Mouse (Mus musculus): Measurements from ENCODE around the gene Pnkd. TPM values are rescaled to one million over a fixed set of nuclear protein-coding genes. Genes with fewer than 3 reads are reported as not detected.

Gene Pnkd
- polyA plus RNA-seq, 1 experiment from 2014 or later, result 149 TPM

DNA sequence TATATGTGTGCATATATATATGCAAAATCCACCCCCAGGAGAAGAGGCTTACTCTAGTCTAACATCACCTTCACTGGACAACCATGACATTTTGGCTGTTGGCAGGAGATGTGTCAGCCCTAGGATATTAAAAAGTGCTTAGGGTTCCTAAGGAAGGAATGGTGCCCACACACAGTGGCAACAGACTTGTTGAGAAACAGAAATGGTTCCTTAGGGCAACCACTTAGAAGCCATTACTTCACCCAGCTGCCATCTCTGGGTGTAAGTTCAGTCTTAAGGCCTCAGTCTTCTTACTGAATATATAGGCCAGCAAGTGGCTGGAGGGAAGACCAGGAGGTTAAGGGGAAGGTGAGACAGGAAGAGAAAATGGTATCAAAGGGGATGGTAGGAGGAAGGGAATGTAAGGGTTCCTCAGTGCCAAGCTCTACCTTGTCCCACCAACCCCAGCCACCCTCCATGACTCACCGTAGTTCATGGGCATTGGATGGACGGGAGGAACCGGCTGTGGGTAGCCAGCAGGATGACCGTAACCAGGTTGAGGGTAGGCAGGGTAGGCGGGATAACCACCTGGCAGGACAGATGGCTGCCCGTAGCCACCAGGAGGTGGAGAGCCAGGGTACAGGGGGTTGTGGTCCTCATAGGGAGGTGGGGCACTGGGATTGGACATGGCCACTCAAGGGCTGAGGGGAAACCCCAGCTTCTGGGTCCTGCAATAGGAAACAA lies 10.2 kb downstream of the Pnkd start:
- peak overlapping the region; percentile 43 for H3K4me2 ChIP-seq (replicated peaks; ENCODE audit: low read depth, low read length)
- H3K36me3 ChIP-seq (ENCODE audit: insufficient read depth, low read length), result peaks cover 36% of the 10 kb centered on the region
- H3K4me3 ChIP-seq (ENCODE audit: low read length), result no peak overlapping the region
- H3K27me3 ChIP-seq (ENCODE audit: insufficient read depth, low read length), result no peaks in the 10 kb centered on the region
- peak overlapping the region; percentile 98 for H3K27ac ChIP-seq (ENCODE audit: low read length)
- peak overlapping the region; percentile 62 for H3K9ac ChIP-seq (replicated peaks; ENCODE audit: low read length)
- WGBS, result 81% methylated on average over 6 of the region's 6 CpGs
- H3K9me3 ChIP-seq (ENCODE audit: low read length), result no peaks in the 10 kb centered on the region
- H3K4me1 ChIP-seq (ENCODE audit: insufficient read depth, low read length), result peaks cover 45% of the 10 kb centered on the region
- ATAC-seq (ENCODE audit: low FRiP score, low TSS enrichment), result no peak

DNA sequence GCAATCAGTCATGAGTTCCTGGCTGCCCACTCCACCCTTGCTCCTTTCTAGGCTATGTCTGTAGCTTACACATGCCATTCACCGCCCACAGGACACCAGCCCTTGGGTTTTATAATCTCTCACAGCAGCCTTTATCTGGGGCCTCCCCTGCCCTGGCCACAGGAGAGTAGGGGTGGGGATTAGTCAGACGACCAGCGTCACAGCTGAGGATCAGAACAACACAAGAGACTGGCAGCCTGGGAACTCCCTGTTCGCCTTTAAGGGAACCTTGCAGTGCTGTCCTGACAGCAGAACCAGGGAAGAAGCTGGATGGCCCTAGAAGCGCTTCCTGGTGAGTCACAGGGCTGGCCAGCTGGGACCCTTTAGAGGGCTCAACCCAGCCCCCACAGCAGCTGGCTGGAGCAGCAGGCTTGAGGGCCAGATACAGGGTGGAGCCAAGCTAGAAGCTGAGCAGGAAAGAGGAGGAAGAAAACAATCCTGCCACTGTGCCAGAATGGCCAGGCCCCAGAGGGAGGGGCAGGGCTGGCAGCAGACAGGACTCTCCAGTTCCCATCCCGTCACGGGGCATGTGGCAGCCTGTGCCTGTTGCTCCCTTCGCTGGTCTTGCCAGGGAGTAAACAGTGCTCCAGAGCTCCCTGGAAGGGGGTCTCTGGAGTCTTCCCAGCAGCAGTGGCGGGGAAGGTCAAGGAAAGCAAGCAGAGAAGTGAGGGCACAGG lies 10.9 kb downstream of the Pnkd start:
- Histone ChIP-seq H3K9me3 (ENCODE audit: low read length) (no peaks in the 10 kb centered on the region), H3K9ac (replicated peaks; ENCODE audit: low read length) (peak overlapping the region; percentile 62), H3K4me3 (ENCODE audit: low read length) (peak overlapping the region; percentile 14), H3K4me1 (ENCODE audit: insufficient read depth, low read length) (peaks cover 45% of the 10 kb centered on the region), H3K27me3 (ENCODE audit: insufficient read depth, low read length) (no peaks in the 10 kb centered on the region), H3K36me3 (ENCODE audit: insufficient read depth, low read length) (peaks cover 28% of the 10 kb centered on the region), H3K27ac (ENCODE audit: low read length) (peak overlapping the region; percentile 98), H3K4me2 (replicated peaks; ENCODE audit: low read depth, low read length) (peak overlapping the region; percentile 43)
- WGBS, result 4% methylated on average over 9 of the region's 9 CpGs
- peak; percentile 91 for ATAC-seq (ENCODE audit: low FRiP score, low TSS enrichment)

DNA sequence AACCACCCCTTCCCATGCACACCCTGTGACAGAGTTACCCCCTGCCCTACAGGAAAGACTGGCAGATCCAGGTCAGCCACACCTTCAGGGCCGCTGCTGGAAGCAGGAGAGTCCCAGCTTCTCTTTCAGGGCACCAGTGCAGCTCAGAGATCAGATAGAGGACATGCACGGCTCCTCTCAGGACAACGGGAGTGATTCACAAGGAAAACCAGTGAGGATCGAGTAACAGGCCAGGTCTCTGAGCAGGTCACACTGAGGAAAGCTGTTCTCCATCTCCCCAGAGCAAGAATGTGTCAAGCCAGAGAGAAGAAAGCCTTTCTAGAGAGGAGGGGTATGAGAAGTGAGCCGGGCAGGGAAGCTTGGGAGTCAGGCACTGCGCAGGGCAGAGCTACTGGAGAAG lies 11.7 kb downstream of the Pnkd start:
- H3K9ac ChIP-seq (replicated peaks; ENCODE audit: low read length), result peak overlapping the region; percentile 62
- H3K36me3 ChIP-seq (ENCODE audit: insufficient read depth, low read length), result peaks cover 25% of the 10 kb centered on the region
- 22% methylated on average over 6 of the region's 6 CpGs for WGBS
- peaks cover 45% of the 10 kb centered on the region for H3K4me1 ChIP-seq (ENCODE audit: insufficient read depth, low read length)
- peak overlapping the region; percentile 43 for H3K4me2 ChIP-seq (replicated peaks; ENCODE audit: low read depth, low read length)
- no peaks in the 10 kb centered on the region for H3K9me3 ChIP-seq (ENCODE audit: low read length)
- H3K27ac ChIP-seq (ENCODE audit: low read length), result peak overlapping the region; percentile 98
- peak; percentile 29; the same call in 1 of the 2 replicates for ATAC-seq (ENCODE audit: low FRiP score, low TSS enrichment)
- no peak overlapping the region for H3K4me3 ChIP-seq (ENCODE audit: low read length)
- H3K27me3 ChIP-seq (ENCODE audit: insufficient read depth, low read length), result no peaks in the 10 kb centered on the region

DNA sequence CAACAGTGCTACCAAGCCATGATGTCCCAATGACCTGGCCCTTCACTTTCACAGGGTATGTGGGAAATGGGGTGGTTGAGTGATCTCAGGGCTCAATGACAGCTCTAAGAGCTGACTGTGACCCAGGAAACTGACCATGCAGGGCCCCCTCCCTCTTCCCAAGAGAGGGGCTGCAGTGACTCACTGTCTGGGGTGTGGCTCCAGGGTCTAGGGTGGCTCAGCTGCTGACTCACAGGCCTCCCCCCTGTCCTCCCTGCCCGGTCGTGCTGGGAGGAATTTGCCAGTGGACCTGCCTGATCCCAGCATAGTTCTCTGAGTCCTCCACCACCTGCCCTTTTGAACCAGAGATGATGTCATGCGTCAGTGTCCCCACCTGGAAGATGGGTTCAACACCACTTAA lies 12.5 kb downstream of the Pnkd start:
- Histone ChIP-seq H3K4me3 (ENCODE audit: low read length) (no peak overlapping the region), H3K4me1 (ENCODE audit: insufficient read depth, low read length) (peaks cover 46% of the 10 kb centered on the region), H3K4me2 (replicated peaks; ENCODE audit: low read depth, low read length) (no peak overlapping the region; the same call in 1 of the 2 replicates), H3K36me3 (ENCODE audit: insufficient read depth, low read length) (peaks cover 17% of the 10 kb centered on the region), H3K27ac (ENCODE audit: low read length) (peak overlapping the region; percentile 98), H3K27me3 (ENCODE audit: insufficient read depth, low read length) (no peaks in the 10 kb centered on the region), H3K9me3 (ENCODE audit: low read length) (no peaks in the 10 kb centered on the region), H3K9ac (replicated peaks; ENCODE audit: low read length) (0 out of 2 replicates have a peak overlapping the region, but pooled peaks have one; percentile 19)
- WGBS, result 31% methylated on average over 3 of the region's 3 CpGs
- no peak for ATAC-seq (ENCODE audit: low FRiP score, low TSS enrichment)

DNA sequence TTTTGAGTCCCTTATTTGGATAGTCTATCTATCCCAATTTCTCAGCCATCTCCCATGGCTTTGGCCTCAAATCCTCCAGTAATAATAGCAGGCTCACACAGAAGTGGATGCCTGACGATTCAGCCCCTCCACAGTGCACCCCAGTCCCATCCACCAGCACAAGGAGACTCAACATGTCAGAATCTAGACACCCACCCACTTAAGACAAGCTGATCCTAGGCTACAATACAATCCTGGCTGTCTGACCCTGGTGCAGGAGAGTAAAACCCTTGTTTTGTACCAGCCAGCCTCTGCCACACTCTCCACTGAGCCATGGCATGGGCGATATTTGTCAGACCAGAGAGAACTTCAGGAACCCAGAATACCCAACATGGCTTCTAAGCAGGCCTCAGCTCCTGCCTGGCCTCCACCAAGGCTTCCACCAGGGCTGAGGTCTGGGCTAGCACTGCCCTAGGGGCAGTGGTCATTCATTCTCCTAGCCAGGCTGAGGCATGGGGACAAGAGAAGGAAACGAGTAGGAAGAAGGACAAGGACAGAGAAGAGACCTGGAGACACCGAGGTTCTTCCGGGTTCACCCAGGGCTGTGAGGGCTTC lies 13.5 kb downstream of the Pnkd start:
- peaks cover 12% of the 10 kb centered on the region for H3K36me3 ChIP-seq (ENCODE audit: insufficient read depth, low read length)
- H3K27me3 ChIP-seq (ENCODE audit: insufficient read depth, low read length), result no peaks in the 10 kb centered on the region
- no peaks in the 10 kb centered on the region for H3K9me3 ChIP-seq (ENCODE audit: low read length)
- no peak overlapping the region for H3K9ac ChIP-seq (replicated peaks; ENCODE audit: low read length)
- no peak for ATAC-seq (ENCODE audit: low FRiP score, low TSS enrichment)
- H3K4me3 ChIP-seq (ENCODE audit: low read length), result no peak overlapping the region
- WGBS, result 80% methylated on average over 5 of the region's 5 CpGs
- H3K4me1 ChIP-seq (ENCODE audit: insufficient read depth, low read length), result peaks cover 55% of the 10 kb centered on the region
- H3K27ac ChIP-seq (ENCODE audit: low read length), result peak overlapping the region; percentile 98; the same call in 1 of the 2 replicates
- H3K4me2 ChIP-seq (replicated peaks; ENCODE audit: low read depth, low read length), result no peak overlapping the region

DNA sequence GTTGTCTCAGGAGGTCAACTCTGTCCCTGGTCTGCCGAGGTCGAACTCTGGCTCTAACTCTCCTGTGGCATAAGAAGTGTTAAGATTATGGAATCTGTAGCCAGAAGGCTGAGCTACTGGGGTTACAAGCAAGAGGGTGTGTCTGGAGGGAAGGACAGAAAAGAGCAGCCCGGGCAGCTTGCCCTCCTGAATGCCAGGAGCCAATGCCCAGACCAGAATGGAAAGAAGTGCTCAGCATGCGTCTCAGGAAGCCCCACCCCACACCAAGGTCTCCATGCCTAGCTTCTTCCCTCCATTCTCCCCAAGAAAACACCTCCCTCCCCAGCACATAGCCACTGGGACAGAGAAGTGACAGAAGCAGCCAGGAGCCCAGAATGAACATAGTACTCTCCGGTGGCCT lies 14.3 kb downstream of the Pnkd start:
- Histone ChIP-seq H3K36me3 (ENCODE audit: insufficient read depth, low read length) (peaks cover 4% of the 10 kb centered on the region; the same call in 1 of the 2 replicates), H3K4me3 (ENCODE audit: low read length) (no peak overlapping the region), H3K9me3 (ENCODE audit: low read length) (no peaks in the 10 kb centered on the region), H3K9ac (replicated peaks; ENCODE audit: low read length) (no peak overlapping the region), H3K4me2 (replicated peaks; ENCODE audit: low read depth, low read length) (no peak overlapping the region), H3K4me1 (ENCODE audit: insufficient read depth, low read length) (peaks cover 55% of the 10 kb centered on the region), H3K27me3 (ENCODE audit: insufficient read depth, low read length) (no peaks in the 10 kb centered on the region), H3K27ac (ENCODE audit: low read length) (peak overlapping the region; percentile 43)
- WGBS, result 67% methylated on average over 5 of the region's 5 CpGs
- no peak for ATAC-seq (ENCODE audit: low FRiP score, low TSS enrichment)

DNA sequence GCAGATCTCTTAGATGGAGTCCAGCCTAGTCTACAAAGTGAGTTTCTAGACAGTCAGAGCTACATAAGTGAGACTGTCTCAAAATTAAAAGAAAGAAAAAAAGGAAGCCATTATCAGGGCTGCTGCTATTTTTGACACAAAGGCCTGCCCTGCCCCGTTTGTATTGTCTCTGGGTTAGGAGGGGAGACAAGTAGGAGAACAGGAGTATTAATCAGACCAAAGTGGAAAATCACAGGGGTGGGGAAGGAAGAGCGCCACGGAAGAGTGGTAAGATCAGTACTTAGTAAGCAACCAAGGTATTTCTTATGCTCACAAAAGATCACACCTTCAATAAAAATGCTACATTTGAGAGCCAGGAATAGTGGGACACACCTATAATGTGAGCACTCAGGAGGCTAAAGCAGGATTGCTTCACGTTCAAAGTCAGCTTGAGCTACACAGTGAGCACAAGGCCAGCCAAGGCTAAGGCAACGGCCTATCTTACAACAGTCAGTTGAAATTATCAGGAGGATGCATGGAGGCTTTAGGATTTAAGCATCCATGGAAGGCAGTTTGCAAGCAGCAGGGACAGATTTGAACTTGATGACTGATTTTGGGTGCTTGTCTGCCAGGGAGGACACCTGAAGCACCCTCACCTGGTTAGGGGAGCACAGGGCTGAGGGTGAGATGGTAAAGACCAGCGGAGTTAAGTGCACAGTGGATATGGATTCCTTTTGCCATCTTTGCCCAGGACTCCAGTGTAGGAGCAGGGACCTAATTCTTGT lies 15.8 kb downstream of the Pnkd start:
- Histone ChIP-seq H3K4me3 (ENCODE audit: low read length) (no peak overlapping the region), H3K4me2 (replicated peaks; ENCODE audit: low read depth, low read length) (no peak overlapping the region), H3K9me3 (ENCODE audit: low read length) (no peaks in the 10 kb centered on the region), H3K27ac (ENCODE audit: low read length) (no peak overlapping the region), H3K9ac (replicated peaks; ENCODE audit: low read length) (no peak overlapping the region; the same call in 1 of the 2 replicates), H3K27me3 (ENCODE audit: insufficient read depth, low read length) (no peaks in the 10 kb centered on the region), H3K36me3 (ENCODE audit: insufficient read depth, low read length) (no peaks in the 10 kb centered on the region), H3K4me1 (ENCODE audit: insufficient read depth, low read length) (peaks cover 48% of the 10 kb centered on the region)
- no peak for ATAC-seq (ENCODE audit: low FRiP score, low TSS enrichment)
- 79% methylated on average over 6 of the region's 6 CpGs for WGBS

DNA sequence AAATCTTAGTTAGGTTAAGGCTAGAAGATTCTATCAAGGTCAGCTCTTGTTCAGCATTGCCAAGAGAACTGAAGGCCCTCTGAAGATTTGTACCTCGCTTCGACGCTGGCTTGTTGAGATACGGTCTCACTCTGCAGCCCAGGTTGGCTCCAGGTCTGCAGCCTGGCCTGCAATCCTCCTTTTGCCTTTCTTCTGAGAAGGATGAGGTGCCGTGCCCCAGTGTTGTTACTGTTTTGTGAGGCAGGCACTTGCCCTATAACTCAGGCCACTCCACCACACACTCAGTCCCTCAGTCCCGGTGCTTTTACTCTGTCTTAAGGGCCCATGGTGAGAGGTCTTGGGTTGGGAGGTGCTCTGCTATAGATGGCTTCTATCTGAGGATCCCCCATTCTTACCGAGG lies 17.5 kb downstream of the Pnkd start:
- no peak overlapping the region for H3K4me2 ChIP-seq (replicated peaks; ENCODE audit: low read depth, low read length)
- no peaks in the 10 kb centered on the region for H3K36me3 ChIP-seq (ENCODE audit: insufficient read depth, low read length)
- H3K27ac ChIP-seq (ENCODE audit: low read length), result no peak overlapping the region
- no peak overlapping the region for H3K4me3 ChIP-seq (ENCODE audit: low read length)
- no peaks in the 10 kb centered on the region for H3K9me3 ChIP-seq (ENCODE audit: low read length)
- no peak for ATAC-seq (ENCODE audit: low FRiP score, low TSS enrichment)
- no peaks in the 10 kb centered on the region for H3K27me3 ChIP-seq (ENCODE audit: insufficient read depth, low read length)
- H3K9ac ChIP-seq (replicated peaks; ENCODE audit: low read length), result no peak overlapping the region
- peaks cover 31% of the 10 kb centered on the region for H3K4me1 ChIP-seq (ENCODE audit: insufficient read depth, low read length)
- WGBS, result 72% methylated on average over 7 of the region's 7 CpGs

DNA sequence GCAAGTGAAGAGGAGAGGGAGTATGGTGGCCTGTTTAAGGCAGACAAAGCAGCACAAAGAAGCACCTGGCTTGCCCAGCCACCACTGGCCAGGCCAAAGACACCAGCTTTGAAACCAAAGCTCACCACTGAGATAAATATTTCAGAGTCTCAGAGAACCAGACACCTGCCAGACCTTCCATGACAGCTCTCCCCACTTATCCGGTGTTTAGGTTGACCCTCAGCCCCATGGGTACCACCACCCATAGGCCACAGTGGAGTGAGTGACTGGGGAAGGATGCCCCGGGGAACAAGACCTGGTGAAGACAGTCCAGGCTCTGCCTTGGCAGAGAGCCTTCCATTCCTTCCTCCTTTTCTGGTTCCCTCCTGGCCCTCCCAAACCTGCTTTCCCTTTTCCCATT lies 18.1 kb downstream of the Pnkd start:
- no peaks in the 10 kb centered on the region for H3K27me3 ChIP-seq (ENCODE audit: insufficient read depth, low read length)
- ATAC-seq (ENCODE audit: low FRiP score, low TSS enrichment), result no peak
- peaks cover 25% of the 10 kb centered on the region for H3K4me1 ChIP-seq (ENCODE audit: insufficient read depth, low read length)
- WGBS, result 66% methylated on average over 2 of the region's 2 CpGs
- peak overlapping the region; percentile 69 for H3K4me2 ChIP-seq (replicated peaks; ENCODE audit: low read depth, low read length)
- H3K9me3 ChIP-seq (ENCODE audit: low read length), result no peaks in the 10 kb centered on the region
- 0 out of 2 replicates have a peak overlapping the region, but pooled peaks have one; percentile 85 for H3K27ac ChIP-seq (ENCODE audit: low read length)
- H3K4me3 ChIP-seq (ENCODE audit: low read length), result peak overlapping the region; percentile 68
- 0 out of 2 replicates have a peak overlapping the region, but pooled peaks have one; percentile 12 for H3K9ac ChIP-seq (replicated peaks; ENCODE audit: low read length)
- no peaks in the 10 kb centered on the region for H3K36me3 ChIP-seq (ENCODE audit: insufficient read depth, low read length)
